Mouse (Mus musculus) frontal cortex, adult 2 months (tissue): Measurements from ENCODE around the gene Vmn1r203. TPM values are rescaled to one million over a fixed set of nuclear protein-coding genes. Genes with fewer than 3 reads are reported as not detected.
"Not testable (repeated sequence)": the region's sequence is repeated elsewhere in the genome, so short reads cannot be mapped to it uniquely, and the experiment has no call there.

Experiments
- DNase-seq, 2 experiments: peaks; one replicate each; pipeline ENCODE4 v3.0.0; 2022; ENCODE audit warnings: low spot score in 1 of 2; ENCODE audit errors: extremely low spot score in 1 of 2
- polyA plus RNA-seq: library from polyadenylated mRNA; depleted of rRNA; stranded (reverse); fragments of >200 nt; gene quantifications from 2 replicates; pipeline ENCODE4 v1.2.3, GENCODE M21; 2012; rRNA removed

Vmn1r203 gene
- polyA plus RNA-seq = not detected in 2 replicates

- no peak for DNase-seq
These were observed at the start of gene Vmn1r203 for GRCm38 (mm10) chr13:22517814-22518213. Gene Vmn1r203 (plus strand): TSS chr13:22518114.

- DNase-seq = no peak
These were observed 46.3 kb upstream of the Vmn1r203 start, which contains the start of gene Vmn1r201 for GRCm38 (mm10) chr13:22471623-22472022. Gene Vmn1r201 (plus strand): TSS chr13:22471923.

GRCm38 (mm10) chr13:22502431-22502830, 15.5 kb upstream of the Vmn1r203 start:
- DNase-seq = no peak

- no peak for DNase-seq
These were observed 12.6 kb upstream of the Vmn1r203 start, which contains the start of gene Vmn1r202 for GRCm38 (mm10) chr13:22505281-22505680. Gene Vmn1r202 (minus strand): TSS chr13:22505381.

- not testable (repeated sequence) for DNase-seq
These were observed 35.0 kb downstream of the Vmn1r203 start, which contains the start of gene Vmn1r204 for GRCm38 (mm10) chr13:22552898-22553297. Gene Vmn1r204 (plus strand): TSS chr13:22553198.

GRCm38 (mm10) chr13:22574911-22575310, 57.0 kb downstream of the Vmn1r203 start:
- not testable (repeated sequence) for DNase-seq

Other genes starting within 250 kb of the Vmn1r203 start
- not detected in 2 replicates for gene Vmn1r195, start 247.6 kb upstream of the Vmn1r203 start, polyA plus RNA-seq
- gene Vmn1r196, start 228.2 kb upstream of the Vmn1r203 start, polyA plus RNA-seq = not detected in 2 replicates
- not detected in 2 replicates for gene Vmn1r197, start 193.5 kb upstream of the Vmn1r203 start, polyA plus RNA-seq
- not detected in 2 replicates for gene Vmn1r198, start 167.8 kb upstream of the Vmn1r203 start, polyA plus RNA-seq
- gene Vmn1r199, start 138.3 kb upstream of the Vmn1r203 start, polyA plus RNA-seq = not detected in 2 replicates
- gene Vmn1r200, start 127.7 kb upstream of the Vmn1r203 start, polyA plus RNA-seq = 0.08 and 0.11 TPM in 2 replicates
- gene Vmn1r201, start 46.2 kb upstream of the Vmn1r203 start, polyA plus RNA-seq = not detected in 2 replicates
- gene Vmn1r202, start 12.7 kb upstream of the Vmn1r203 start, polyA plus RNA-seq = not detected in 2 replicates
- not detected in 2 replicates for gene Vmn1r204, start 35.1 kb downstream of the Vmn1r203 start, polyA plus RNA-seq
- not detected in 2 replicates for gene Vmn1r205, start 74.9 kb downstream of the Vmn1r203 start, polyA plus RNA-seq
- gene Vmn1r206, start 106.1 kb downstream of the Vmn1r203 start, polyA plus RNA-seq = 3.1 and 4.1 TPM in 2 replicates
- gene Vmn1r207-ps, start 211.5 kb downstream of the Vmn1r203 start, polyA plus RNA-seq = 0.22 and 0.25 TPM in 2 replicates